Mouse (Mus musculus) E14TG2a.4 (cell line): ENCODE measurements around the gene Rps6kb2.

Source experiments
- CTCF ChIP-seq: conservative IDR thresholded peaks from 2 replicates; pipeline ENCODE4 v1.5.1; 2014; ENCODE audit warnings: low read length
- NANOG ChIP-seq: IDR thresholded peaks from 2 replicates; pipeline ENCODE4 v1.6.1; 2014; ENCODE audit warnings: borderline replicate concordance, low read length, mixed read lengths

- TF ChIP-seq CTCF (no peak), NANOG (no peak)
Observed at GRCm38 (mm10) chr19:4180411-4180810, 17.3 kb upstream of the Rps6kb2 start.
